Mouse (Mus musculus): ENCODE data around the gene Chrdl1.

Chrdl1 gene

DNA sequence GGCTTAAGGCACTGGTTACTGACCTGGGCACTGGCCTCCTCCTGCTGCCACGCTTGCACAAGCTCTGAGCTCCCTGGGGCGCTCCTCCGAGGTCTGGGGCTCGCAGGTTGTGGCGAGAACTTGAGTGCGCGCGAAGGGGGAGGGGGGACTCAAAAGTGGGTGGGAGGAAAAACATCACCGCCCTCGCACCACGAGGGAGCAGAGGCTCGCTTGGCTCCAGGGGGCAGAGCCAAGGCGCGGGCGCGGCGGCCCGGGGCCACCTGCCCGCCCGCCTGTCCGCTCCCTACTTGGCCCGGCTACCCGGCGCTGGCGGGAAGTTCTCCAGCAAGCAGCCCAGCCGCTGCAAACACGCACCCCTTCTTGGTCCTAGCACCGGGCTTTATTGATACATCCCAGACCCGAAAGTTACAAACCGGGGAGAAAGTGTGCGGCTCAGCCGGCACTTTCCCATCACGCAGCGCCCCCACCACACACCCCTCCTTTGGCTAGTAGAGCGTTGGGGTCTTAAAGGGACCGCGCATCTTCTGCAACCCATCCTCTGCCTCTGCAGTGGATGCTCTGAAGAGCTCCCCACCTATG lies at the start of gene Chrdl1:
Gene Chrdl1 (minus strand): TSS at position 472 of the 579 bp plus-strand sequence.
- DNase-seq (ENCODE audit: low spot score in 2 of 2), result no peak

DNA sequence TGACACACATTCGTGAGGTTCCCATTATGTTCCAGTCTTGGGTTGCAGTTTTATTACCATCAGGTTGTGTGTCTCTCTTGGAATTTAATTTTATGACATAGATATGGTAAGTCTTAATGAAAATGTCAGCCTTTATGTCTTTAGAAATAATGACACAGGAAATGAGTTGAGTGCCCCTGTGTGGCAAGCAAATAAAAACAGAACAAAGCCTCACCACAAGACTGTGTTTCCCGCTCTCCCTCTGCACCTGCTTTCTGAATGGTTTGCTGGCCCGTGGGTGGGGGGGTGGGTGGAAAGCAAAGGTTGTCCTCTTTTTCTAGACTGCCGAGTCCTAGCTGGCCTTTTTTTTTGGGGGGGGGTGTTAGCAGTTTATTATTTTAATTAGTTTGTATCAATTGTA lies 48.6 kb upstream of the Chrdl1 start:
- no peak for DNase-seq (ENCODE audit: low spot score in 2 of 2)

DNA sequence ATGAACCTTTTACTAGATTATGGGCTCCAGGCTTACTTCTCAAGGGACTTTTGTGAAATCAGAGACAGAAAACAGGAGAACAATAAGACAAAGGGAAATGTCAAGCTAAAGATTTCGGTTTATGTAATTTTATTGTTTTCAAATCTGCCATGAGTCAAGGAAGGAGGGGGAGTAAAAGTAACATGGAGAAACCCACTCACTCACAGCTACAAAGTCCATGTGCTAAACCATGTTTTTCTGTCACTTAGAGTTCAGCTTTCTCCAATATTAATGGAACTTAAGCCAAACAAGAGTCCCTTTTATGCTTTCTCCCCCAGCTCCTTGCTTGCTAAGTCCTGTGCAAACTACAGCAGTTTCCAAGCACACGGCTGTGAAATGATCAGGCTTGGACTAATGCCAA lies 10.5 kb upstream of the Chrdl1 start:
- no peak for DNase-seq (ENCODE audit: low spot score in 2 of 2)

DNA sequence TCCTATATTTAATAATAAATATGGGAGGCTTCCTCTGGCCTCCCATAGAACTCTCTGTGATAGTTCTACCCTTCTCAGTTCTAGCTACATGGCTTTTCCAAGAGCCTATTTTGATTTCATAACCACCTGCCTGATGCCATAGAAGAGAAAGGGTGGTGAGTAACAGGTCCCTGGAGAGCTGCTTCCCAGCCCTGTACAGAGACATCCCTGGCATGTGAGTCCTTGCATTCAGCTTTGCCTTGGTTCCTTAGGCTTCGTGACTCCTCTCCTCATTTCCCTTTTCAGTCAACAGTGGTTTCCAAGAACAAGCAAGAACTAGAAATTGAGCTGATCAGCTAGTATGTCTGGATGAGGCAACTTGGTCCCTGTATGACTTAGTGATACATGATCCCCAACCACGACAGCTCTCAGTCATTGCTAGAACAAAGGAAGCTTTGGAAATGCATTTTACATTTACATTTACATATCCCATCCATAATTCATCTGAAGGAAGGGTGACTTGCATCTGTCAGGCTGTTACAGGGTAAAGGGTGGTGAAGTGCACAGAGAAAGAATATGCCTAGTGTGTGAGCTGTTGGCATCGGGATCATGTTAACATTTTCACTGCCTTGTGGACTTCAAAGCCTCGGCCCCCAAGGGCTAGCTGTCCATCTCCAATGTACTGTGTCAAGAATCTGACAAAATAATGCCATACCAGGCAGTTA lies 27.7 kb downstream of the Chrdl1 start:
- DNase-seq (ENCODE audit: low spot score in 2 of 2), result no peak

DNA sequence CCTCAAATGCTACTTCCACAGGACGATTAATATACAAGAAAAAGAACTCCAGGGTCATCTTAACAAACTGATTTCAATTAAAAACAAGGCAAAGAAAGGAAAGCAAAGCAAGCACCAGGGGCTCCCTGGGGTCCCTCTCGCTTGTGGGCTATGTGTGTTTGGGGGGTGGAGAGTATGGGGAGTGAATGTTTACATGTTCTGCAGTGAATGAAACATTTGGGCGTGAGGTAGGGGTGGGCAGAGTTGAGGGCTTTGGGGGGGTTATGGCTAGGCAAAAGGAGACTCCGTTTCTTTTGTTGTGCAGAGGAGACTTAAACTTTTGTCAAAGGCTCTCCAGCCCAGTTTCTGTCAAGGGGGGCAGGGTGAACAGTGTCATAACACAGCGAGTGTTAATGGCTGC lies 46.8 kb downstream of the Chrdl1 start:
- DNase-seq (ENCODE audit: low spot score in 2 of 2), result no peak

DNA sequence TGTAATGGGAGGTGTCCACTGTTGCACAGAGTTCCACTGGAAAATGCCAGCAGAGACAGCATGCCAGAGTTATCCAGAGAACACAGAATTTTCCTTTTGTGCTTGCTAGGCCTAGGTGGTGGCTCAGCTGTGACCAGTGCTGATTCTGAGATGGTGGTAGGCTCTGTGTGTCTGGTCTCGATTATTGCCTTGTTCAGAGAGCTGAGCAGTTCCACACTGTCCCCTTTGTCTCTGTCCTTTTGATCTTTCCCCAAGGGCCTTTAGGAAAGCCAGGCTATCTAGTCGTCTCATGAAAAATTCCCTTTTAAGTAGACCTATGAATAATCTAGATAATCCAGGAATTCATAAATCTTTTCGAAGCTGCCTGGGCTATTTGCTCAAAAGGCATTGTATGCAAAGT lies 47.3 kb downstream of the Chrdl1 start:
- no peak for DNase-seq (ENCODE audit: low spot score in 2 of 2)

DNA sequence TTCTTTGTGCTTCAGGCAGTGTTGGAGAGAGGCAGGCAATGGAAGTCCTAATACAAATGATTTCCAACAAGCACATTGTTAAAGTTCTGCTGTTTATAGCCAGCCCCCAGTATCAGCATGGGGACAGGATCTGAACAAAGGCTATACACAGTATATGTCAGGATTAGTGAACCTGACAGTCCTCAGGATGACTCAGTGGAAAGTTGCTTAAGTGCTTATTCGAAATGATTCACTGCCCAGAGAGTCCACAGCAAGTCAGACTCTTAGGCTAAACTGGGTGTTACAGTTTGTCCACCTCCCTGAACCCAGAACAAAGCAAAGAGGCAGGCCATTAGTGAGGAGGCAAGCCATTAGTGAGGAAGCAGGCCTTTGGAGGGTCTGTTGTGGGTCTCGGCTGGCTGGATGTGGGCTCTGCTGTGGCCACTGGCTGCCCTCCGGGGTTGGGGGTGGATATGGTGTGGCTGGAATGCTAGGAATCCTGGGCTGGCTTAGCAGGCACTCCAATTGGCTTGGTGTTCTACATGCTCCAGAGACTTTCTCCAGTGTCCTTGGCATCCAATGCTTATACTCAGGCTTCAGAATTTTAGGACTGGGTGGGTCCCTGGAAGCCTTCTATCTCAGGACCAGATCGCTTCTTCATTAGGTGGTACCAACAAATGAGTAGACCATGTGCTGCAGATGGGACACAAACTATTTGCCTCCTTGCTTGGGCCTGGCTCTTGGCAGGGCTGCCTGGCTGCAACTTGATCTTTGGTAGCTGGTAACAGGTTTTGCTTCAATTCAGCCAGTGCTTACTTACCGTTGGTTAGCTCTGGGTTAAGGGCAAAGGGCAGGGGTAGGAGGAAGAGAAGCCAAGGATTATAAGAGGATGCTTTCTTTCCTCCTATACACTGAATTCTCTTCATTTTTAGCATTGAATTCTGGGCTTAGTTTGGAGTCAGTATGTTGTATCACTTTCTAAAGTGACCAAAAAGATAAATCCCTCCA lies 49.3 kb downstream of the Chrdl1 start:
- DNase-seq (ENCODE audit: low spot score in 2 of 2), result no peak

DNA sequence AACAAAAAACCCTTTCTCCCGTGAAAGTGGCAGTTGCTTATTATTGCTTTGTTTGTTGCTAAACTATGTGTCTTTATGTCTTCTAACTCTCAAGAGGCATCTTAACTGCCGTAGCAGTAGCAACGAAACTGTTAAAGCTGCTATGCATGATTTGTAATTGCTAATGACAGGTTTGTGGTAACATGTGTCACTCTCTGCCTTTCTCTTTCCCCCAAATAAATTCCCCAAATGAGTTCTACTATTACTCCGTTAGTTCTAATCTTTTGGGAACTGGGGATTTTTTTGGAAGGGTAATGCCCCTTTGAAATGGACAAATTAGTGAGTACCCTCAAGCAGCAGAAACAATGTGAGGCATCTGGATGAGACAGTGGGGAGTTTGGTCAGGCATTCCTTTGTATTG lies 55.9 kb downstream of the Chrdl1 start:
- no peak for DNase-seq (ENCODE audit: low spot score in 2 of 2)

DNA sequence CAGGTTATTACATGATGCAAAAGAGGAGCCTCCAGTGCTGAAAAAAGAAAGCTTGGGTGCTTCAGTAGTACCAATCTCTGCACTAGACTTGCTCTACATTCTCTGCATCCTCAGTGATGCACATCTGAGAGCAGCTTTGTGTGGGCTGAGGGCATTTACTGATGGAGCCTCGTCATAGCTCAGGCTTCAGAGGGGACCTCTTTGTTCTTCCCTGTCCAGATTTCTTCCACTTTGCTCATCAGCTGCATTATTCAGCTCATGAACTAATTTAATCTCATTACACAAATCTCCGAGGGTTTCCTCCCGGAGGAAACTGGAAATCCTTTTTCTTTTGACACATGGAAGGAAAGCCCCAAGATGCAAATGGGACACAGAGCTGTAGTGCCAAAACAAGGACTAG lies 56.5 kb downstream of the Chrdl1 start:
- no peak for DNase-seq (ENCODE audit: low spot score in 2 of 2)

DNA sequence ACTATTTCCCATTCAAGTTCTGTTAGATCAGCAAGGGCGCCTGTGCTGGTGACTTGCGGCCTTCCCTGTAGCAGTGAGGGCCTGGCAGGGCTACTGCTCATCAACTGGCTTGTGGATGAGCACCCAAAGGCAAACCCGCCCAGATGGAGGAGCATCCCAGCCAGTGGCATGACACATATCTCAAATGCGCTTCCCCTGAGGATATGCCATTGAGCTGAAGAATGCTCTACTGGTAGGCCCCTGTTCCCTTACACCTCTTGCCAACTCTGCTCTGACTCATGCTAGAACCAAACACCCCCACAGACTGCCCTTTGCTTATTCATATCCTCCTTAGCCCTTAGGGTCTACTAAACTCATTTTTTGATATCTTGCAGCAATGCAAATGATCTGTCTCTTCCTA lies 57.4 kb downstream of the Chrdl1 start:
- no peak for DNase-seq (ENCODE audit: low spot score in 2 of 2)

DNA sequence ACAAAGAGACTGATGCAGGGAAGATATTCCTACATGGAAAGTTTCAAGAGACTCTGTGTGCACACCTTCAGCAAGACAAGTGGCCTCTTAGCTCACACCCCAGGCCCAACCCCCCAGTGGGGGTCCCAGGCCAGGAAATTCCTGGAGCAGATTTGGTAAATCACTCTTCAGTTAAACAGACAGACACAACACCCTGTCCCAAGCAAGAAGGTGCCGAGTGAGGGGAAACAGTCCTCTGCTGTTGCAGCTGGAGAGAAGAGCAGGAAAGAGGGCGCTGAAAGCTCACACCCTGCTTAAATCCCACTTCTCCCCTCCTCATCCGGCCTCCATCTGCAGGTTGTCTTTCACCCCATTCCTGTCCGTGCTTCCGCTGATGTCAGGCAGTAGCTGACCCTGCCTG lies 58.2 kb downstream of the Chrdl1 start:
- DNase-seq (ENCODE audit: low spot score in 2 of 2), result no peak

DNA sequence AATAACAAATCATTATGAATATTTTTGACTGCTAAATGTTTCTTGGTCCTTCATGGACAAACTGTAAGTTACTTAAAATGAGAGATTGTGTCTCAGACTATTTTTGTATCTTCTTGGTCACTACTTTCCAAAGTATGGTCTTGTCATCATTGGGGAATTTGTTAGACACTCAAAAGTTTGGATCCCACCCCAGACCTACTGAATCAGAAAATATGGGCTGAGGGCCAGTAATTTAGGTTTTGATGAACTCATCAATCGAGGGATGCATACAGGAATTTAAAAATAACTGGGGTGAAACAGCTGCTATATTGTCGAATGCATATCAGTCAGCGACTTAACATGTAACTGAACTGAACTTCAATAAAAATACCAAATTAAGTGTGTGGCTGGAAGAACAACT lies 80.9 kb downstream of the Chrdl1 start:
- no peak for DNase-seq (ENCODE audit: low spot score in 2 of 2)

DNA sequence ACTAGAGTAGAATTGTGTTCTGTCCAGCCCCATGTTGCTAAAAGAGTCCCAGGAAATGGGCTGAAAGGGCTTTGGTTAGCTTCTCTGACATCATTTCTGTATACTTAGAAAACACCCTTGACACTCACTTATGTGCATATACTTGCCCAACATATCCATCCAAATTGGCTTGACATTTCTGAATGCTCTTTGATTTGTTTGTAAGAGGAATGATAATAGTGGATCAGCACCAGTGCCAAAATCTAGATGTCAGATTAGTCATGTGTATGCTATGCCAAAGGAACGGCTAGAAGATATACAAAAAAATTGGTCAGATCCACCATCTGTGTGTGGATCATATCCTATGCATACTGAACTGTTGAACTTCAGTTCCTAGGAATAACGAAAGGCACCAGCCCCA lies 99.3 kb downstream of the Chrdl1 start:
- no peak for DNase-seq (ENCODE audit: low spot score in 2 of 2)

DNA sequence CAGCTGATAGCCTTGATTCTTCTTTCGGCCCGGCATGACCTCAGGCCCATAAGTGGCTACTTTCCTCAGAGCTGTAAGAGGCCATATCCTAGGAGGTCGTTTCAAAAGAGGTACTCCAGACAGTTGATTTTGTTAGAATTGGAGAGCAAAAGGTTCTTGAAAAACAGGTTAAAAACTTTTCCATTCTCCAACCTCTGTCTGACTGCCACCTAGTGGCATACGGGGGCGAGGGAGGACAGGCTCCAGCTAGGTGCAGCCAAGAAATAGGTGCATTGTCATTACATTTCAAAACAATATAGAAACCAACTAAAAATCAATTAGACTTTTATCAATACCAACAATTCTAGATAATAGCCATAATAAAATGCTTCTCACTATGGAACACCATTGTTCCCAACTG lies 118.9 kb downstream of the Chrdl1 start:
- no peak for DNase-seq (ENCODE audit: low spot score in 2 of 2)

DNA sequence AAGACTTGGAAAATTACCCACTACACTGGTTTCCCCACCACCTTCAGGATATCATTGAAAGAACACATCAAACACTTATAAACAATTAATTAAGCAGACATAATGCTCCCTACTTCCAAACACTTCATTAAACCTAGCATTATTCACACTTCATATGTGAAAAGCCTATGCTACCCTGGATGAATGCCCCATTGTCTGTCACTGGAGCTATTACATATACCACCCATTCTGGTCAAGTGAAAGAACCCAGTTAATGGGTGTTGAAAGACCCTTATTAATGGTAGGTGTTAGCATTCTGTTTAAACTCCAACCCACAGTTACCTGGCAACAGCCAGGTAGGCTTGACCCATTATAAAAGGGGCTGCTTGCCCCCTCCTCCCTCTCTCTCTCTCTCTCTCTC lies 143.4 kb downstream of the Chrdl1 start:
- DNase-seq (ENCODE audit: low spot score in 2 of 2), result no peak

All from frontal cortex, postnatal 25 days (tissue).